Mouse (Mus musculus) urinary bladder, adult 18-20 months (tissue): ENCODE results near the gene Nol10.

ENCODE experiments used
- DNase-seq, 2 experiments: peaks; one replicate each; pipeline ENCODE4 v3.0.0; 2022; ENCODE audit warnings: low spot score in 2 of 2, mixed read lengths in 2 of 2

Nol10 gene

DNA sequence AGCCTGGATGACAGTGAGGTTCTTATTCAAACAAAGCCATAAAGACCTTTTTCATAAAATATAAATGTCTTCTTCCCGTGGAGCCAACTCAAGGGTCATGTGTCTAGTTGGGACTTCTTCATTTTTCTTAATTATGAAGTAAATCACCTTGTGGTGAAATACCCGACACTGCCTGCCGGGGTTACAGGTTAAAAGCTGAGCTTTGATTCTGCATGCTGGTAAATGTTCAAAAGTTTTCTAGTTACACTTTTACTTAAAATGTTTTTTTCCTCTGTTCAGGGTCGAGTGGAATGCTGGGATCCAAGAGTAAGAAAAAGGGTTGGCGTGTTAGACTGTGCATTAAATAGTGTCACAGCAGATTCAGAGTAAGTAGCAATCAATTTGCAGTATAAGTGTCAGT is 14.1 kb downstream of the Nol10 start:
- no peak for DNase-seq

DNA sequence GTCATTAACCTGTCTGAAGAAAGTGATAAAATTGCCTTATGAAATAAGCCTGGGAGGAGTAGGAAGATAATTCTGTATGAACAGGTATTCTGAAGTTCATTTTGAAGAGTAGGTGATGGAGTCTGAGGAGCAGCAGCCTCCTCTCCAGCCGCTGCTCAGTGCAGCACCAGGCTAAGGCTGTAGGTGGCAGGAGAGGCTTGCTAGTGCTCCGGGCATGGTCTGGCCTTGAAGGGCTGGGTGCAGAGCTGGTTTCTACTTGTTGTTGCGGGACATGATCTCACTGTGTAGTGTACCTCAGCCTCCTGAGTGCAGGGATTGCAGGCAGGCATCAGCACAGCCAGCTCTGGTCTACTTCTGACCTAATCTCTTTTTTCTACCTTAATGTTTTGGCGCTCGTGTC is 18.7 kb downstream of the Nol10 start:
- peak; percentile 36 to 37 for DNase-seq

DNA sequence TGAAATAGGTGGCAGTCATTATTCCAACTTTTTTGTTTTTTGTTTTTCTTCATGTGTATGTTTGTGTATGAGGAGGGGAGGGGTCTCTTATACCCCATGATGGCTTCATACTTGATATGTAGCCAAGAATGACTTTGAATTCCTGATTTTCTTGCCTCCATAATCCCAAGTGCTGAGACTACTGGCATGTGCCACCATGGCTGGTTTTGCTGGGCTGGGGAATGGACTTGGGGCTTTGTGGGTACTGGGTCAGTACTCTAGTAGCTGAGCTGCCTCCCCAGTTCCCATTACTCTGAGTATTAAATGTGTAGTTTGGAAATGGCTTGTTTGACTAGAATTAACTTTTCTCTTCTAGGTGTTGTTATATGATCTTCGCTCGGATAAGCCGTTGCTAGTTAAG is 20.9 kb downstream of the Nol10 start:
- DNase-seq, result no peak

DNA sequence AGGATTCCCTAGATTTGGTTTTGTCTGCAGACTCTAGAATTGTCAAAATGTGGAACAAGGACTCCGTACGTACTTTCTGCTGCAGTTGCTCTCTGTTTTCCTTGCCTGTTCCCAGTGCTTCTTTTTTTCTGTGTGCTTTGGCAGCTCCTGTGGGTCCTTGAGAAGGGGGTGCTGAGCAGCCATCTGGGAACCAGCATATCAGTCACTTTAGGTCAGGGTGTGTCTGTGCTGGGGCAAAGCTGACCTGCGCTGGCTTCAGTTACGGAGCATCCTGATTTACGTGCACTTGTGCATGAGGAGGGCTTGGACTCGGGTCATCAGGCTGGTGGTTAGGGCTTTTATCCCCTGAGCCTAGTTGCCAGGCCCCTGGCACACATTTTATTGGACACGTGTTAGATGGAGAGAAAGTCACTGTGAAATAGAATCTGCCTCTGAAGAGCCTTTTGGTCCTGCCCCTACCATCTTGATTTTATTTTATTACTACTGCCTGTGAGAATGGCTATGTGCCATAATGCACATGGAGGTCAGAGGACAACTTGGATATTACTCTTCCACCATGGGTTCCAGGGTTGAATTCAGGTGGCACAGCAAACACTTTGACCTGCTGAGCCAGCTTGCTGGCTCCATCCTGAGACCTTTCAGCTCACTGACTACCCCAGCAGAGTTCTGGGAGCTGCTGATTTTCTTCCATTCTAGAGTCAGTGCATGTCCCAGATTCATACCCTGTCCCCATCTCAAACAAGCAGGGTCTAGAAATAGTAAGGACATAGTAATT is 21.5 kb downstream of the Nol10 start:
- DNase-seq, result no peak

DNA sequence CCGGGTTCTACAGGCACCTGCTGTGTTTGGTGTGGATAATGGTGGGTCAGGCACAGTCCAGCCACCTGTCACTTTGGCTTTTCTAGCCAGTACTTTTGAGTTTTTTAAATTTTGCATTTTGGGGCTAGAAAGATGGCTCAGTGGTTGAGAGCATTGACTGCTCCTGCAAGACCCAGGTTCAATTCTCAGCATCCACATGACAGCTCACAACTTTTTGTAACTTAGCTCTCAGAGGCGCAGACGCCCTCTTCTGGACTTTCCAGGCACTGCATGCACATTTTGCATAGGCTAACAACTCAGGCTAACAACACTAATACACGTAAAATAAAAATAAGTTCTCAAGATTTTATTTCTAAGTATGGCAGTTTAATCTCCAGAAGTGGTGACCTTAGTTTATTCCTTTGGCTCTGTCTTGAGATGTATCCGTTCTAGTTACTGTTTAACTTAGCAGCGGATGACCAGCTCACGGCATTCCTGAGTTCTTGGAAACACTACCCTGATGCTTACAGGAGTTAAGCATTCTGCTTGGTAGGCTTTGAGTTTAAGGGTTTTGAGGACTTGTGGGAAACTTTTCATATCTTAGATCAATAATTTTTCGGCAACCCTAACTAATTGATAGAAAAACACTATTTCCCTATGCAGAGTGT is 23.5 kb downstream of the Nol10 start:
- no peak for DNase-seq

DNA sequence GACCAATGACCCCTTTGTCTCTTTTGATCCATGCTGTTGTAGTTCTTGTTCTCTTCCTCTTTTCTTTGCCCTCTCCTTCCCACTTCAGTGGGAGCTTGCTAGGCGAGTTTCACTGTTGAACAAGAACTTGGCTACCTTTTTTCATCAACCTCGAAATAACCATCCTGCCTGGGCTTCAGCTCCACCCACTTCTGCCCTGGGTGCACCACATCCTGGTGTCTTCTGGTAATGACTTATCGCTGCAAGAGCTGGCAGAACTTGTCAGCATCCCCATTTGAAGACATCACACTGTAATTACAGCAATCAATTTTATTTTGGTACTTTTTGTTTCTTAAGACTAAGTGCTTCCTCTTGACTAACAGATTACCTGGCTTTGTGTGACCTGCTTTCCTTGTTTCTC is 24.4 kb downstream of the Nol10 start:
- DNase-seq, result no peak

DNA sequence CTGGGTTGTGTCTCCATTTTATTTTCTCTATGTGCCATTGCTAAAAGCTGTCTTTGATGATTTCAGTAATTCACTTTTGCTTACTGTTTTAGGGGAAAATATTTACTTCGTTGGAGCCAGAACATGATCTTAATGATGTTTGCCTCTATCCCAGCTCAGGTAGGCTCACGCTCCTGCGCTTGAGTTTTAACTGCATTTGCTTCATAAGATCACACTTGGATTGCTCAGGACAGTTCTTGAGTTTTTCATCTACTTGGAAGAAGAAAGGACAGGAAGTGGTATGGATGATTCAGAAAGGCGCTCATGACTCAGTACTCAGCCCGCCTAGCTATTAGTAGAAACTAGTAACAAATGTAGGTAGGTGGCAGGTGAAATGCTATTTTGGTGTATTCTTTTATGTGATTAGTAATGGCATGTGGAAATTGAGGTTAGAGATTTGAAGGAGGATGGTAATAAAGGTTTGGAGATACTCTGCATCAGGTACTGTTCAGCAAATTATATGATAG is 25.3 kb downstream of the Nol10 start:
- DNase-seq, result no peak

DNA sequence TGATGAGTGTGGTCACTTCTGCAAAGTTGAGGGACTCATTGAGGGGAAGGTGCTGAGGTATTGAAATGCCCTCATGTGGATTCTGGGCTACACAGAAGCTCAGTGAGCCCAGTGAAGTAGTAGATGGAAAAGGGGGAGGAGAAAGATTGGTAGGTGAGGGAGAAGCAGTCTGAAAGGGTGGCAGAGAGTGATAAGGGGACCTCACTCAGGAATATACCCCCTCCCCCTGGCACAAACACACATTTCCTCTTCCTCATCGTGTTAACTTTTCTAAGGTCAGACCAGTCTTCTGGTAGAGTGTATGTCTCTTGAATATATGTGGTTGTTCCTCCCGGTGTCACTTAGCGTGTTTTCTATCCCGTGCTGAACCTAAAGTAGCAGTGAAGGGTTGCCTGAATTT is 27.0 kb downstream of the Nol10 start:
- DNase-seq, result no peak

DNA sequence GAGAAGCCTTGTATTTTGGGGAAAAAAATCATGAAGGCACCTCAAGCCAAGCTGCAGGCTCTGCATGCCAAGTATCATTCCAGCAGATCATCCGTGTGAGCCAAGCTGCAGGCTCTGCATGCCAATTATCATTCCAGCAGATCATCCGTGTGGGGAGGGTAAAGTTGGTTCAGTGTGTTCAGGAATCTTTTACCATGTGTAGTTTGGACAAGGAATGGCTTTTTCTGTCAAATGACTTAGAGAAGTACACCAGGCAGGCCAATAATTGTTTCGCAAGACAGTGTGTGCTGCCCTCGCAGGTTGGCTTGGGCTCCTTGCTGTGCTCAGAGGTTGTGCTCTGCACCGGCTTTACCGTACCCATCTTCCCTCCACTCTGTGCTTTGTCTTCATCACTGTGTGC is 28.3 kb downstream of the Nol10 start:
- DNase-seq, result no peak

DNA sequence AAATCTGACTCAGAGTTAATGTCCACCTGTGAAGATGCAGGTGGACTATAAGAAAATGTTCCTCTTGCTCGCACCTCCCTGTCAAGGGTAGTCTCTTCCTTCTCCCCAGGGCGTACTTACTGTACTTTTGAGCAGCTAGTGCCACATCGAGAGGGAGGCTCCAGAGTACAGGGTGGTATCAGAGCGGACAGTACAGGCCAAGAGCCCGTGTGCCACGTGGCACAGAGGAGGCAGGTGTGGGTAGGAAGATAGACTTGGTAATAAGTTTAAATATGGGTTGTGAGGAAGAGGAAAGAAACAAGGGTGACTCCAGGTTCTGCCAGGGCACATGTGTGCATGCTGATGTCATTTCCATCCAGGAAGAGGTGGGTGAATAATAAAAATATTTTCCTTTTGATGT is 32.7 kb downstream of the Nol10 start:
- no peak for DNase-seq

DNA sequence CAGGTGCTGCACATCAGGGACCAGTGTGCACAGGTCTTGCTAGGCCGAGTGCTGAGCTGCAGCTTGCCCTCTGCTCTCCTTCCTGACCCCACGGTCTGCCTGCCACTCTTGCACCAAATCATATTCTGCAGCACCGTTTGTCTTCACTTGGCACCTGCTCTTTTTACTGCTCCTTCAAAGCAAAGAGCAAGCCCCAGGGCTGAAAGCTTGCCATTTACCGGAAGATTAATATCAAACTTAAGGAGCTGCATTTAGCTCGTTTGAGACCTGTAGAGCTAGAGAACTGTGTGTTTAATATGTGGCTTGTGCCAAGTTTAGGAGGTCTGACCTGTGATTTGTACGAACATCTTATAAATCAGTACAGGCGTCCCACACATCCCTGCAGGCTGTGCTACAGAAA is 34.5 kb downstream of the Nol10 start:
- no peak for DNase-seq

DNA sequence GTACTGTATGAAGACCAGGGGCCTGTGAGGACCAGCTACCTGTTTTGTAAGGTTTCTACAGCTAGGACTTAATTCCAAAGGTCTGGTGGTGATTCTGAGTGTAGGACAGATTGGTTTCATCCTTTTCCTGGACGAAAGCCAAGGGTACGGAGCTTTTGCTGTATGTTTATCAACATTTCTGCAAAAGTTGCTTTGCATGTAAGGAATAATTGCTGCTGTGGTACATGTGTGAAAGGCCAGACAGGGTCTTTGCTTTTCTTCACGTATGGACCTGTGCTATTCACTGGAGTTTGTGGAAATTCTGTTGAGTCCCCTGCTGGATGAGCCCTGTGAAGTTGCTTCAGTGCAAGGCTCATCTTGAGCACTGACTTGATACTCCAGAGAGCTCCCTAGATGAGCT is 38.6 kb downstream of the Nol10 start:
- DNase-seq, result no peak

DNA sequence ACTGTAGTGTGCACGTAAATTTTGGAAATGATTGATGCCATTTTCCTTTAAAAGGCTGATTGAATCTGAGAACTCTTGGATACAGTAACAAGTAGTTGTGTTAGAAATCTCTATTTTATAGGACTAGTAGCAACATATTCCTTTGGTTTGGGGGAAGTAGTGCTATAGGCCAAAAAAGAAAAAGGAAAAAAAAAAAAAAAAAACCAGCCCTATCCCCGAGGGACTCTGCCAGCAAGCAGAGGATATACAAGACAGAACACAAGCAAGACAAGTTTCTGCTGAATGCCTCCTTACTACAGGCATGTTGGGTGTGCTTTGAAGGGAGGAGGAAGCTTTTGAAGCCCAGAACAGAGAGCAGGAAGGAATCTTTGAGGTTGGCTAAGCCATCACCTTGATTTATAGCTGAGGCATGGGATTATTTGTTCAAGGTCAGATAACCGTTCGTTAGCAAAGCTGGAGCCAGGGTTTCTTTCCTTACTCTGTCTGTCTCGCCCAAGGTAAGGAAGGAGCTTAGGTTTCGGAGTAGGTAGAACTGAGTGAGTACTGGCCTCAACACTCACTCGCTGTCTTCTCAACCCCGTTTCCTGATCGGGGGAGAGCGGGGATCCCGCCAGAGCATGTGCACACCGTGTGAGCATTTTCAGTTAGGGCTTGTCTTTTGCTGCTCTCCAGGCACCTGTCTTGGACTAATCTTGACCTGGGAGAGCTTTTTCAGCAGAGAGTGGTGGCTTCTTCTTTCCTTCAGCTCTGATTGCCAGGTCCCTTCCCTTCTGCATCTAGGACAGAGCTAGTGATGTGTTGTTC is 39.3 kb downstream of the Nol10 start:
- no peak for DNase-seq

DNA sequence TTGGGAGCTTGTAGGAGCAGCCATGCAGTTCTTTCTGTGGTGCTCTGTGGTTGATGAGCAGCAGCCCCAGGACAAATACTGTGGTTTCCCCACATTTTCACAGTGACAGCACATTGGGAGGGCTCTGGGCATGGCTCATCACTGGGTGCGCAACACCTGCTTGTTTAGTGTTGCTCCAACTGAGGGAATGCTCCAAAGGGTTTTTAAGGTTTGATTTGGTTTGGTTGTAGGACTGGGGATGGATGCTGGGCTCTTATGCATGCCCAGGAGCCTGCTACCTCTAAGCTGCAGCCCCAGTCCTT is 39.8 kb downstream of the Nol10 start:
- no peak for DNase-seq

DNA sequence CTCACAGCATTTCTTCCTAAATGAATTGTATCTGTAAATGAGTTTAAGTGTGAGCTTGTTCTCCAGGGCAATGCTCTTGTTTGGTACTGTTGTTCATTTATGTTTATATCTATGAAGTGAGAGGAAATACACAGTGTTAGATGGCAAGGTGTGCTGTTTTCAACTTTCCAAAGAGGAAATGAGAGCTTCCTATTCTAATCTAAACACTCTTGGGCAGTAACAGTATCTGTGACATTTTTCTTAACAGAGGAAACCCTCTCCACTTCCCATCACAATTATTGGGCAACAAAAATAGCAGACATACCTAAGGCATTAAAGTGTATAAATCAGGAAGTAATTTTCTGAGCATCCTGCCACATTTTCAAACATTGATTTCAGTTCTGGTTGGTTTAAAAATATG is 41.8 kb downstream of the Nol10 start:
- DNase-seq, result no peak

DNA sequence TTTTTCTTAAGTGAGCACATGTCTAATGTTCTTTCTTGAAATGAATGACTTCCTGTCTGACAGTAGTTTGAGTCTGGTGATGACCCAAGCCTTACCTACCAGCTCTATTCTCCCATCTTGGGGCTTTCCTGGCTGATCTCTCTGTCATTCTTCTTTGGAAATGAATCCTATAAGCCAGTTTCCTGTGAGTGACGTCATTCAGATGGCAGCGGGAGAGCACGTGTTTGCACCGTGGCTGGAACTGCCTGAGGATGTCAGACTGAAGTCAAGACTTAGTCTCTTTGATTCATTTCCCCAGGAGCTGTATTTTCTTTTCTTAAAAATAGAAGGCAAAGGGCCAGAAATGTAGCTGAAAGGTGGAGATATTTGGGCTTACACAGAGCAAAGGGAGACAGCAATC is 42.3 kb downstream of the Nol10 start:
- DNase-seq, result no peak

DNA sequence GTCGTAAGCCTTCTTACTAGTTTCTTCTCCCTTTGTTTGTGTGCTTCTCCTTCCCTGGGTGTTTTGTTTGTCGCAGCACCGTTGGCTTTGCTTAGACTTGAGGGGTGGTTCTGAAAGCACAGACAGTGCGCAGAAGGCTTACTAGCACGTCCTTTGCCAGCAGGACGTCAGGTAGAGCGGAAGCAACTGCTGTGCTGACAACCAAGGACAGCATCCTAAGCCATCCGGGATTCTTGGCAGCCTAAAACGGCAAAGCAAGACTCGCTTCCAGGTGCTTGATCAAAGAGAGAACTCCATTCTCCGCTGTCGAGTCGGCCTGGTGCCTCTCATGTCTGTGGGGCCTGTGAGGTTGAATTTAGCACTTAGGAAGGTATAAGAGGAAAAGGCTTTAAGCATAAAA is 44.9 kb downstream of the Nol10 start:
- DNase-seq, result no peak

DNA sequence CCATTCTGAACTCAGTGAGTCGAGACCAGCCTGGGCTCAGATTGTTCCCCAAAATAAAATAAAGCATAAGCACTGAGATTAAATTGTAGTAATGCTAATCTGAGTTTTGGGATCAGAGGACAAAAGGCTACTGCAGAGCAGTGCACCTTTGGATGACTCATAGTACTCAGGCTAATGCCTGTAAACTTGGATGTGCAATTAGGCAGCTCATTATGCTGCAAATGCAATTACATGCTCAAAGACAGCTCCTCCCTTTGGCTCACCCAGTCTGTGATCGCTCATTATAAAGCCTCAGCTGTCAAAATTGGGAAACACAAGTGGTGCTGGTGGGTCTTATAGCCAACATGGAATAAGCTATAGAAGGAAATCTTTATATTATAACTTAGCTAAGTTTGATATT is 48.9 kb downstream of the Nol10 start:
- DNase-seq, result no peak

DNA sequence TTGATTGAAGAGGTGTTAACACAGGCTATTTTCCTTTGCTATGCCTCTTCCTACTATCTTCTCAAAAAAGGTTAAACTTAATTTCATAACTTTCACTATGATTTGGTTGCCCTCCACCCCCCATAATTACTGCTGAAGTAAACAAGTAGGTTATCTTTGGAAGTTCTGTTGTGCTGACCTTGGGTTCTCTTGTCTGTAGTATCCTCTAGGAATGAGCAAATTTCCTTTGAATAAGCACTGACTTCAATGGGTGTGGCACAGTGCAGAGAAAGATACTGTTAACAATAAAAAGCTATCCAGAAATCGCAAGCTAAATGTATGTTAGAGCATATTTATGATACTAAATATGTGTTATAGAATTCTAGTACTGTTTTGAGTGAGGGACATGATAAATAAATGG is 53.2 kb downstream of the Nol10 start:
- DNase-seq, result no peak

DNA sequence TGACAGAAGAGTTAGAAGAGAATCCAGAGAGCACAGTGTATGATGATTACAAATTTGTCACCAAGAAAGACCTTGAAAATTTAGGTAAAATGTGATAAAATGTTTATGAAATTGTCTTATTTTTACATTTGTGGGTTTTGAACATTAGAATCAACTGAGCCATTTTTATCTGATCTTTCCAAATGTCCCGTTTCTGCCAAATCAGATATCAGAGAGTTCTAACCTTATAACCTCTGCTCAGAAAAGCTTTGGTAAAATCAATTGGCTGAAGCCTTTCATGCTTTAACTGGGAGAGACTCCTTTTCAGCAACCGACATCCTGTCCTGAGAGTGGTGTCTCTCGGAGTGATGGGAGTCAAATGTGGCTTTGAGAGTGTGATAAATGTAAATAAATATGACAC is 53.9 kb downstream of the Nol10 start:
- DNase-seq, result no peak

DNA sequence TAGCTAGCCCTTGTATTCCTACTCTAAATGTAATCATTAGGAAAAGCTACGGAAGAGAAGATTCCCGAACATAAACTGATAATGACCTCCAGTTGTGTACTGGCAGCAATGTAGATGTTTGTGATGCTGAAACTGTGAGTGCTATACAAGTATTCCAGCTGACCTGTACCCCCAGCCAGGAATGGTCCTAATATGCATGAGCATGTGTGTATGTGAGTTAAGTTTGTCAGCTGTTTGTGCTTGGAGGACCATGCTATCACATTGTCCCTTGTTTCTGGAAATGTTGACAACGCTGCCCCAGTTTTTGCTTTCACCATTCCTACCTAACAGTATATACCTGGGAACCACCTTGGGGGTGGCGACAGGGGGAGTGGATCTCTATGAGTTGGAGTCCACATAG is 55.7 kb downstream of the Nol10 start:
- DNase-seq, result no peak

DNA sequence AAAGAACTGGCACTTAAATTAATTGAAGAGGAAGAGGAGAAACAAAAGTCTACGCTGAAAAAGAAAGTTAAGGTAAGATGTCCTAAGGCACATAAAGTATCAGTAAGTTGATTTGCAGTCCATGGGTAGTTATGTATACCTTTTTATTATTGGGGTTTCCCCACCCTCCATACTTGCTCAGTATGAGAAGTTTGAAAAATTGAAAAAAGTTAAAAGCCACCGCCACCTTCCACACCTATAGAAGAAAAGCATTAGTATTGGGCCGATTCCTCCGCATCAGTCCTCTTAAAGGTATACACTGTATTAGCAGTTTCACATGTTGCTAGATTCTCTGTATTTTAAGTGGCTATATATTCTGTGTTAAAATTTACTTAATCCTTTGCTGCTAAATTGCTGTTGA is 58.6 kb downstream of the Nol10 start:
- DNase-seq, result no peak

DNA sequence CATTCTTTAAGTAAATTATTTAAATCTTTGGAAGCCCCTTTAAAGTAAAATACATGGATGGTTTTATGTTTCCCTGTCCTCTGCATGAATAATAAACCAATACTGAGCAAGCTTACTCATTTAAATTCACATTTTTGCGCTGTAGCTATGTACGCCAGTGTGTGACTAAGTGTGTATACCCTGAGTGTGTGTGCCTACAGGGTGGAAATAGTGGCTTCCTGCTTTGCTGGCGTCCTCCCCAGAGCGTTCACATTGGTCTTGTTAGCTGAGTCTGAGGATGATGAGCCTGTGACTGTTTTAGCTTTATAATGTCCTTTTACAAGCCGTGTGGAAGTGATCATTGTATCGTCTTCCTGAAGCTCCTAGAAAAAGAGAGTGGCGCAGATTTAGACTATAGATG is 60.1 kb downstream of the Nol10 start:
- DNase-seq, result no peak
